Mouse (Mus musculus) spleen, adult 2 months (tissue): ENCODE data around the gene Vstm2l.

ENCODE experiments used
- CTCF ChIP-seq: fragments of 200-500 bp; IDR thresholded peaks from 2 replicates; pipeline ENCODE4 v1.5.1; 2011; ENCODE audit warnings: mild to moderate bottlenecking, inconsistent platforms; ENCODE audit not compliant: insufficient read depth, insufficient read length, insufficient replicate concordance; ENCODE audit errors: extremely low read depth
- POLR2A ChIP-seq: fragments of 200-500 bp; IDR thresholded peaks from 2 replicates; pipeline ENCODE4 v1.6.1; 2011; ENCODE audit warnings: low read depth, low read length, inconsistent platforms

DNA sequence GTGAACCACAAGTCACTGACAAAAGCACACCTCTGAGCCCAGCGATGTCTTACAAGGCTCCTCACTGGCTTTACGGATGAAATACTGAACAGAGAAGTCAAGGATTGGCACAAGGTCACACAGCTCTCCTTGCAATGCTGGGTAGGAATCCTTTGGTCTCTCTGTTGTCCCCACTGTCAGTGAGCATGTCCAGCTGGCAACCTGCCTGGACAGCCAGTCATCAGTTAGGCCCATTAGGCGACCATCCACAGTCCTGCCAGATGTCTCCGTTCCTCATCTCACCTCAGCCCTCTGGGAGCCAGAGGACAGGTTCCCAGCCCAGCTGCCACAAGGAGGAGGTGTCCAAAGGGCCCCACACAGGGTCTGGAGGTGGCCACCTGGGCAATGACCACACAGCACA is 17.3 kb upstream of the Vstm2l start:
- TF ChIP-seq POLR2A: no peak
- no peak for TF ChIP-seq CTCF
